Mouse (Mus musculus) B cell, adult 67 days (primary cell): ENCODE results near the gene Prl2c5. TPM values are rescaled to one million over a fixed set of nuclear protein-coding genes. Genes with fewer than 3 reads are reported as not detected.

ENCODE experiments used
- total RNA-seq, 2 experiments: library from RNA; stranded (reverse); gene quantifications; 4 replicates each; pipeline ENCODE4 v1.2.4; 2023

The Prl2c5 gene
- total RNA-seq = not detected

GRCm38 (mm10) chr13:13182415-13182814 lies at the start of gene Prl2c5:
TSS of gene Prl2c5 (plus strand) at chr13:13182715.

Other genes with a start within 250 kb of the Prl2c5 start
- not detected for gene Prl2c2, start 177.3 kb upstream of the Prl2c5 start, total RNA-seq
- 10 to 100 TPM; 57.8 to 63.4 TPM for gene Gpr137b, start 211.3 kb downstream of the Prl2c5 start, total RNA-seq